In genomic region chrX:109013686-109014085, GRCm38 (mm10) we compare ENCODE assay signal across 8 mouse cellular contexts. TPM values are rescaled to one million over a fixed set of nuclear protein-coding genes. Genes with fewer than 3 reads are reported as not detected.
A peak's percentile ranks its signal among the peaks of the same experiment; 100 is the strongest.
DNase-seq lines count a peak whose midpoint lies in the region; ATAC-seq lines count a peak whose summit lies in the region.

No protein-coding gene starts in this region.

- no peak overlapping the region for H3K27ac ChIP-seq in forebrain, embryonic 13.5 days
- H3K27ac ChIP-seq in hindbrain, embryonic 16.5 days (ENCODE audit: low read depth, low read length), result 0 out of 2 replicates have a peak overlapping the region, but pooled peaks have one; percentile 29
- peak overlapping the region; percentile 37; the same call in 1 of the 2 replicates for H3K27ac ChIP-seq in macrophage

- H3K36me3 ChIP-seq in forebrain, embryonic 13.5 days (ENCODE audit: poor library complexity, severe bottlenecking), result no peaks in the 10 kb centered on the region
- no peaks in the 10 kb centered on the region for H3K36me3 ChIP-seq in hindbrain, embryonic 16.5 days (ENCODE audit: control insufficient read depth, insufficient read depth, low read length)
- H3K36me3 ChIP-seq in macrophage (ENCODE audit: inconsistent target), result no peaks in the 10 kb centered on the region

- 9% methylated on average over 17 of the region's 17 CpGs for WGBS in forebrain, embryonic 13.5 days
- WGBS in hindbrain, embryonic 16.5 days, result 18% methylated on average over 17 of the region's 17 CpGs
- 40% methylated on average over 13 of the region's 17 CpGs for WGBS in macrophage (ENCODE audit: missing documents)

- no peaks in the 10 kb centered on the region for H3K9me3 ChIP-seq in forebrain, embryonic 13.5 days (replicated peaks)
- no peaks in the 10 kb centered on the region for H3K9me3 ChIP-seq in hindbrain, embryonic 16.5 days (ENCODE audit: control insufficient read depth, low read length)

- DNase-seq in cerebellum, adult 11-12 months, result no peak
- DNase-seq in c-Kit-positive CD71-positive TER-119-negative erythroid progenitor cells, embryonic 14.5 days (ENCODE audit: low read depth), result peak; percentile 36
- DNase-seq in left cerebral cortex, adult 8-10 months (ENCODE audit: low spot score in 2 of 2), result peak; percentile 15 to 17
- DNase-seq in spleen, postnatal 36 days (ENCODE audit: low spot score in 2 of 2), result peak; percentile 20 to 23

- ATAC-seq in cerebellum, adult (ENCODE audit: insufficient number of reproducible peaks, low FRiP score, low TSS enrichment), result peak; percentile 88
- ATAC-seq in forebrain, embryonic 13.5 days, result peak; percentile 68
- peak; percentile 83 for ATAC-seq in hindbrain, embryonic 16.5 days

- H3K4me2 ChIP-seq in forebrain, embryonic 13.5 days, result peak overlapping the region; percentile 61
- H3K4me2 ChIP-seq in hindbrain, embryonic 16.5 days (ENCODE audit: low read length), result peak overlapping the region; percentile 66

- peak overlapping the region; percentile 47 for H3K4me3 ChIP-seq in forebrain, embryonic 13.5 days
- peak overlapping the region; percentile 52 for H3K4me3 ChIP-seq in hindbrain, embryonic 16.5 days (ENCODE audit: low read length)
- peak overlapping the region; percentile 51 for H3K4me3 ChIP-seq in macrophage (ENCODE audit: inconsistent target)

- no peaks in the 10 kb centered on the region for H3K79me2 ChIP-seq in macrophage (ENCODE audit: inconsistent target)

- 0 out of 2 replicates have a peak overlapping the region, but pooled peaks have one; percentile 40 for H3K9ac ChIP-seq in forebrain, embryonic 13.5 days
- peak overlapping the region; percentile 51 for H3K9ac ChIP-seq in hindbrain, embryonic 16.5 days (ENCODE audit: low read depth, low read length)

- H3K27me3 ChIP-seq in forebrain, embryonic 13.5 days, result no peaks in the 10 kb centered on the region
- H3K27me3 ChIP-seq in hindbrain, embryonic 16.5 days (replicated peaks; ENCODE audit: control insufficient read depth, insufficient read depth, low read length), result no peaks in the 10 kb centered on the region

- H3K4me1 ChIP-seq in forebrain, embryonic 13.5 days, result no peaks in the 10 kb centered on the region
- H3K4me1 ChIP-seq in hindbrain, embryonic 16.5 days (ENCODE audit: control insufficient read depth, insufficient read depth, low read depth, low read length), result no peaks in the 10 kb centered on the region

RNA-seq across cellular contexts. Expression of gene Hmgn5, which starts 0.5 kb away (rescaled TPM):
- 35.5 and 43.0 TPM in 2 replicates for polyA plus RNA-seq in forebrain, embryonic 13.5 days (2015; fragmentation: Nextera tagmentation; extraction: Ambion mirVana)
- 9.6 and 10.1 TPM in 2 replicates for polyA plus RNA-seq in hindbrain, embryonic 16.5 days (2015; fragmentation: Nextera tagmentation; extraction: Ambion mirVana)
- total RNA-seq in left cerebral cortex, adult 8-10 months (2022), result 1 to 10 TPM; 3.9 to 5.2 (median 4.4) TPM
- 1 to 10 TPM in 25 of 26 experiments, under 1 TPM in 1; 0.58 to 7.3 (median 2.6) TPM for total RNA-seq in macrophage (2018; cell fraction: chromatin; rRNA removed)
- total RNA-seq in macrophage (2018; cell fraction: cytosol; rRNA removed), result 10 to 100 TPM in 10 of 26 experiments, 1 to 10 TPM in 16; 8.1 to 13.7 (median 9.6) TPM
- total RNA-seq in macrophage (2018; cell fraction: nucleus; rRNA removed), result 10 to 100 TPM in 4 of 26 experiments, 1 to 10 TPM in 22; 3.4 to 15.7 (median 7.0) TPM
- 10.2 to 23.6 TPM (median 11.8 TPM) in 3 replicates for polyA plus RNA-seq in macrophage (2018)
